Mouse (Mus musculus): ENCODE results near the gene Sox13.

- TF ChIP-seq CTCF (IDR thresholded peaks at IDR 0.05; ENCODE audit: low read depth, low read length) (no peak), GATA2 (IDR thresholded peaks at IDR 0.05; ENCODE audit: borderline replicate concordance, low read depth, low read length) (no peak), GATA1 (IDR thresholded peaks at IDR 0.05; ENCODE audit: borderline replicate concordance, low read length) (no peak), TAL1 (conservative IDR thresholded peaks at IDR 0.05; ENCODE audit: low read depth, low read length) (no peak)
These were observed 3.7 kb downstream of the Sox13 start for GRCm38 (mm10) chr1:133420491-133420890.

Measured in G1E (cell line).